ENCODE assay signal across 7 mouse cellular contexts in genomic region chr7:4657521-4658127, GRCm38 (mm10). TPM values are rescaled to one million over a fixed set of nuclear protein-coding genes. Genes with fewer than 3 reads are reported as not detected.
DNase-seq lines count a peak whose midpoint lies in the region; ATAC-seq lines count a peak whose summit lies in the region.

No protein-coding gene starts in this region.

- H3K36me3 ChIP-seq in embryonic facial prominence, embryonic 14.5 days (ENCODE audit: control insufficient read depth, insufficient read depth, low read length), result peaks cover 5% of the 10 kb centered on the region; the same call in 1 of the 2 replicates
- peaks cover 18% of the 10 kb centered on the region for H3K36me3 ChIP-seq in hindbrain, embryonic 14.5 days (replicated peaks; ENCODE audit: control insufficient read depth, insufficient read depth)
- H3K36me3 ChIP-seq in liver, embryonic 13.5 days, result peaks cover 46% of the 10 kb centered on the region
- peaks cover 11% of the 10 kb centered on the region; the same call in 1 of the 2 replicates for H3K36me3 ChIP-seq in neural tube, embryonic 15.5 days

- H3K4me3 ChIP-seq in embryonic facial prominence, embryonic 14.5 days (ENCODE audit: low read depth, low read length), result peak overlapping the region; percentile 81
- peak overlapping the region; percentile 76 for H3K4me3 ChIP-seq in hindbrain, embryonic 14.5 days (replicated peaks; ENCODE audit: low read length)
- peak overlapping the region; percentile 94 for H3K4me3 ChIP-seq in liver, embryonic 13.5 days (replicated peaks)
- H3K4me3 ChIP-seq in neural tube, embryonic 15.5 days (replicated peaks), result peak overlapping the region; percentile 91

- peak; percentile 6 for DNase-seq in retina, postnatal 1 day
- no peak for DNase-seq in retina, embryonic 14.5 days (ENCODE audit: low spot score)
- no peak for DNase-seq in embryonic facial prominence, embryonic 14.5 days (ENCODE audit: low spot score)
- DNase-seq in hindbrain, embryonic 14.5 days (ENCODE audit: low spot score), result no peak
- DNase-seq in liver, embryonic 13.5 days, result no peak
- no peak for DNase-seq in ovary, adult 18-20 months (ENCODE audit: low spot score)

- H3K4me2 ChIP-seq in embryonic facial prominence, embryonic 14.5 days (ENCODE audit: low read depth, low read length), result peak overlapping the region; percentile 81
- H3K4me2 ChIP-seq in hindbrain, embryonic 14.5 days (replicated peaks), result peak overlapping the region; percentile 92
- H3K4me2 ChIP-seq in liver, embryonic 13.5 days, result peak overlapping the region; percentile 96
- H3K4me2 ChIP-seq in neural tube, embryonic 15.5 days, result peak overlapping the region; percentile 89

- no peak for ATAC-seq in embryonic facial prominence, embryonic 14.5 days (ENCODE audit: low read depth)
- no peak for ATAC-seq in hindbrain, embryonic 14.5 days (ENCODE audit: low FRiP score)
- no peak for ATAC-seq in liver, embryonic 13.5 days (ENCODE audit: low read depth)
- ATAC-seq in neural tube, embryonic 15.5 days (ENCODE audit: low FRiP score), result no peak

- peaks cover 21% of the 10 kb centered on the region for H3K4me1 ChIP-seq in embryonic facial prominence, embryonic 14.5 days (ENCODE audit: control insufficient read depth, insufficient read depth, low read length)
- H3K4me1 ChIP-seq in hindbrain, embryonic 14.5 days (replicated peaks; ENCODE audit: control insufficient read depth, insufficient read depth, low read length), result peaks cover 43% of the 10 kb centered on the region
- peaks cover 70% of the 10 kb centered on the region for H3K4me1 ChIP-seq in liver, embryonic 13.5 days (replicated peaks)
- peaks cover 54% of the 10 kb centered on the region for H3K4me1 ChIP-seq in neural tube, embryonic 15.5 days

- WGBS in embryonic facial prominence, embryonic 14.5 days, result 49% methylated on average over 9 of the region's 9 CpGs
- 48% methylated on average over 9 of the region's 9 CpGs for WGBS in hindbrain, embryonic 14.5 days
- WGBS in liver, embryonic 13.5 days (ENCODE audit: insufficient replicate concordance), result 38% methylated on average over 9 of the region's 9 CpGs
- WGBS in neural tube, embryonic 15.5 days, result 53% methylated on average over 9 of the region's 9 CpGs

- H3K9ac ChIP-seq in embryonic facial prominence, embryonic 14.5 days (ENCODE audit: low read depth, low read length), result peak overlapping the region; percentile 92
- peak overlapping the region; percentile 88 for H3K9ac ChIP-seq in hindbrain, embryonic 14.5 days
- H3K9ac ChIP-seq in liver, embryonic 13.5 days, result peak overlapping the region; percentile 97
- H3K9ac ChIP-seq in neural tube, embryonic 15.5 days (replicated peaks), result peak overlapping the region; percentile 96

- H3K27me3 ChIP-seq in embryonic facial prominence, embryonic 14.5 days (replicated peaks; ENCODE audit: control insufficient read depth, insufficient read depth, low read length), result no peaks in the 10 kb centered on the region
- H3K27me3 ChIP-seq in hindbrain, embryonic 14.5 days (ENCODE audit: control insufficient read depth, insufficient read depth, low read length), result no peaks in the 10 kb centered on the region
- no peaks in the 10 kb centered on the region for H3K27me3 ChIP-seq in liver, embryonic 13.5 days
- no peaks in the 10 kb centered on the region for H3K27me3 ChIP-seq in neural tube, embryonic 15.5 days (replicated peaks)

- H3K9me3 ChIP-seq in embryonic facial prominence, embryonic 14.5 days (ENCODE audit: control insufficient read depth, low read length), result no peaks in the 10 kb centered on the region
- no peaks in the 10 kb centered on the region for H3K9me3 ChIP-seq in hindbrain, embryonic 14.5 days (ENCODE audit: control insufficient read depth, low read length)
- H3K9me3 ChIP-seq in liver, embryonic 13.5 days (replicated peaks), result no peaks in the 10 kb centered on the region
- H3K9me3 ChIP-seq in neural tube, embryonic 15.5 days (replicated peaks), result no peaks in the 10 kb centered on the region

- H3K27ac ChIP-seq in embryonic facial prominence, embryonic 14.5 days (replicated peaks; ENCODE audit: low read depth, low read length), result peak overlapping the region; percentile 98; the same call in 1 of the 2 replicates
- no peak overlapping the region for H3K27ac ChIP-seq in hindbrain, embryonic 14.5 days
- peak overlapping the region; percentile 92 for H3K27ac ChIP-seq in liver, embryonic 13.5 days
- peak overlapping the region; percentile 96; the same call in 1 of the 2 replicates for H3K27ac ChIP-seq in neural tube, embryonic 15.5 days (replicated peaks)

RNA-seq across cellular contexts. Expression of gene Ppp6r1, which starts 1.2 kb away (rescaled TPM):
- 7.1 and 7.7 TPM in 2 replicates for polyA plus RNA-seq in embryonic facial prominence, embryonic 14.5 days (2014; fragmentation: Nextera tagmentation; extraction: Ambion mirVana)
- polyA plus RNA-seq in hindbrain, embryonic 14.5 days (2014; fragmentation: Nextera tagmentation; extraction: Ambion mirVana), result 6.2 and 8.4 TPM in 2 replicates
- polyA plus RNA-seq in liver, embryonic 13.5 days (2015; fragmentation: Nextera tagmentation; extraction: Ambion mirVana), result 5.7 and 7.1 TPM in 2 replicates
- 8.3 and 8.9 TPM in 2 replicates for polyA plus RNA-seq in neural tube, embryonic 15.5 days (2015; fragmentation: Nextera tagmentation; extraction: Ambion mirVana)

RNA-seq across cellular contexts. Expression of gene Tmem86b, which starts 26.4 kb away (rescaled TPM):
- 1.0 and 1.2 TPM in 2 replicates for polyA plus RNA-seq in embryonic facial prominence, embryonic 14.5 days (2014; fragmentation: Nextera tagmentation; extraction: Ambion mirVana)
- 2.0 and 2.7 TPM in 2 replicates for polyA plus RNA-seq in hindbrain, embryonic 14.5 days (2014; fragmentation: Nextera tagmentation; extraction: Ambion mirVana)
- 22.6 and 25.1 TPM in 2 replicates for polyA plus RNA-seq in liver, embryonic 13.5 days (2015; fragmentation: Nextera tagmentation; extraction: Ambion mirVana)
- 1.7 and 2.3 TPM in 2 replicates for polyA plus RNA-seq in neural tube, embryonic 15.5 days (2015; fragmentation: Nextera tagmentation; extraction: Ambion mirVana)

RNA-seq across cellular contexts. Expression of gene Hspbp1, which starts 27.2 kb away (rescaled TPM):
- polyA plus RNA-seq in embryonic facial prominence, embryonic 14.5 days (2014; fragmentation: Nextera tagmentation; extraction: Ambion mirVana), result 77.5 and 77.7 TPM in 2 replicates
- polyA plus RNA-seq in hindbrain, embryonic 14.5 days (2014; fragmentation: Nextera tagmentation; extraction: Ambion mirVana), result 146 and 154 TPM in 2 replicates
- 77.8 and 83.4 TPM in 2 replicates for polyA plus RNA-seq in liver, embryonic 13.5 days (2015; fragmentation: Nextera tagmentation; extraction: Ambion mirVana)
- polyA plus RNA-seq in neural tube, embryonic 15.5 days (2015; fragmentation: Nextera tagmentation; extraction: Ambion mirVana), result 156 and 173 TPM in 2 replicates

RNA-seq across cellular contexts. Expression of gene Brsk1, which starts 32.8 kb away (rescaled TPM):
- polyA plus RNA-seq in embryonic facial prominence, embryonic 14.5 days (2014; fragmentation: Nextera tagmentation; extraction: Ambion mirVana), result 1.6 and 1.8 TPM in 2 replicates
- polyA plus RNA-seq in hindbrain, embryonic 14.5 days (2014; fragmentation: Nextera tagmentation; extraction: Ambion mirVana), result 10.3 and 10.5 TPM in 2 replicates
- polyA plus RNA-seq in liver, embryonic 13.5 days (2015; fragmentation: Nextera tagmentation; extraction: Ambion mirVana), result 0.08 and 0.10 TPM in 2 replicates
- polyA plus RNA-seq in neural tube, embryonic 15.5 days (2015; fragmentation: Nextera tagmentation; extraction: Ambion mirVana), result 6.5 and 6.8 TPM in 2 replicates

RNA-seq across cellular contexts. Expression of gene Ptprh, which starts 53.8 kb away (rescaled TPM):
- not detected in 2 replicates for polyA plus RNA-seq in embryonic facial prominence, embryonic 14.5 days (2014; fragmentation: Nextera tagmentation; extraction: Ambion mirVana)
- 0.17 and 0.55 TPM in 2 replicates for polyA plus RNA-seq in hindbrain, embryonic 14.5 days (2014; fragmentation: Nextera tagmentation; extraction: Ambion mirVana)
- polyA plus RNA-seq in liver, embryonic 13.5 days (2015; fragmentation: Nextera tagmentation; extraction: Ambion mirVana), result not detected in 2 replicates
- 0.43 and 0.65 TPM in 2 replicates for polyA plus RNA-seq in neural tube, embryonic 15.5 days (2015; fragmentation: Nextera tagmentation; extraction: Ambion mirVana)
